Mouse (Mus musculus) liver, adult 2 months (tissue): ENCODE results near the gene Wnt6. TPM values are rescaled to one million over a fixed set of nuclear protein-coding genes. Genes with fewer than 3 reads are reported as not detected.
"Not testable (repeated sequence)": the region's sequence is repeated elsewhere in the genome, so short reads cannot be mapped to it uniquely, and the experiment has no call there.

Experiments
- DNase-seq: peaks from one replicate; pipeline ENCODE4 v3.0.0-alpha.2; 2011; ENCODE audit warnings: low read depth, low spot score; ENCODE audit errors: extremely low read depth
- H3K27ac ChIP-seq: fragments of 200-500 bp; replicated peaks from 2 replicates; pipeline ENCODE4 v1.5.1; 2012; ENCODE audit warnings: low read depth, mild to moderate bottlenecking, control low read depth, inconsistent platforms, low read length; ENCODE audit not compliant: insufficient read depth
- H3K27me3 ChIP-seq: fragments of 200-500 bp; 2 replicates; pipeline ENCODE4 v1.6.1; 2012; ENCODE audit warnings: mild to moderate bottlenecking, moderate library complexity, low read length, inconsistent platforms; ENCODE audit not compliant: control insufficient read depth, insufficient read depth
- H3K36me3 ChIP-seq: fragments of 200-500 bp; 2 replicates; pipeline ENCODE4 v1.6.1; 2012; ENCODE audit warnings: low read length, inconsistent platforms; ENCODE audit not compliant: control insufficient read depth, insufficient read depth
- H3K4me1 ChIP-seq: fragments of 200-500 bp; 2 replicates; pipeline ENCODE4 v1.6.1; 2011; ENCODE audit warnings: low read length; ENCODE audit not compliant: control insufficient read depth, insufficient read depth
- H3K4me3 ChIP-seq: fragments of 200-500 bp; 2 replicates; pipeline ENCODE4 v1.5.1; 2011; ENCODE audit warnings: low read depth, mild to moderate bottlenecking, control low read depth, low read length, moderate library complexity; ENCODE audit not compliant: insufficient read depth
- H3K79me2 ChIP-seq: fragments of 200-500 bp; 2 replicates; pipeline ENCODE4 v1.6.1; 2012; ENCODE audit warnings: inconsistent platforms, mild to moderate bottlenecking, low read length, moderate library complexity; ENCODE audit not compliant: control insufficient read depth, insufficient read depth
- H3K9ac ChIP-seq: fragments of 200-500 bp; 2 replicates; pipeline ENCODE4 v1.6.1; 2012; ENCODE audit warnings: low read depth, mild to moderate bottlenecking, control low read depth, inconsistent platforms, low read length
- CTCF ChIP-seq: fragments of 200-500 bp; IDR thresholded peaks from 2 replicates; pipeline ENCODE4 v1.5.1; 2011; ENCODE audit warnings: low read depth, low read length, control low read depth
- POLR2A ChIP-seq: fragments of 200-500 bp; IDR thresholded peaks from 2 replicates; pipeline ENCODE4 v1.6.1; 2011; ENCODE audit warnings: low read length, control low read depth; ENCODE audit not compliant: insufficient read depth; ENCODE audit errors: extremely low read depth
- WGBS: fragments of 180-500 bp; shearing (Covaris S2); methylation state at CpG from one replicate; pipeline ENCODE4 v1.1.7; 2018; 5-methylcytosine and 5-hydroxymethylcytosine counted together
- polyA plus RNA-seq: library from polyadenylated mRNA; depleted of rRNA; stranded (reverse); fragments of >200 nt; gene quantifications from 2 replicates; pipeline ENCODE4 v1.2.3, GENCODE M21; 2012
- total RNA-seq: library from RNA; depleted of rRNA; stranded (reverse); fragments of >200 nt; gene quantifications from 2 replicates; pipeline ENCODE4 v1.2.3, GENCODE M21; 2014

The Wnt6 gene
- total and polyA plus RNA-seq, 2 experiments = 0.28 TPM; not detected in 1

GRCm38 (mm10) chr1:74808078-74808477 is 36.4 kb downstream of the Wnt6 start:
- Histone ChIP-seq H3K36me3 (no peaks in the 10 kb centered on the region), H3K4me1 (peaks cover 7% of the 10 kb centered on the region), H3K4me3 (no peak overlapping the region), H3K79me2 (no peaks in the 10 kb centered on the region), H3K27me3 (peaks cover 7% of the 10 kb centered on the region; the same call in 1 of the 2 replicates), H3K9ac (no peak overlapping the region), H3K27ac (no peak overlapping the region)
- 2% methylated on average over 16 of the region's 16 CpGs for WGBS
- TF ChIP-seq CTCF (peak; percentile 94), POLR2A (no peak)
- peak; percentile 63 for DNase-seq

DNA sequence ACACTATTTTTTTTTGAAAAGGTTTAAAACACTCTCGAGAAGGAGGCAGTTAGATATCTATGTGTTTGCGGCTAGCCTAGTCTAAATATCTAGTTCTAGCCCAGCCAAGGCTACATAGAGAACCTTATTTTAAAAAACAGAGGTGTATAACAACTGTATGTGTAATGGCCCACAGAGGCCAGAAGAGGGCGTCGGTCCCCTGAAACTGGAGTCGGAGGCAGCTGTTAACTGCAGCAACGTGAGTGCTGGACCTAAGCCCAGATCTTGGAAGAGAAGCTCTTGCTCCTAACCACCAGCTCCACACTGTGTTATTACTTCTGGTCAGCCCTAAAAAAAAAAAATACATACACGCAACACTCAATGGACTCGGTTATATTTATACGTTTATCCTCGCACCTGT is 37.3 kb downstream of the Wnt6 start:
- Histone ChIP-seq H3K9ac (no peak overlapping the region), H3K79me2 (no peaks in the 10 kb centered on the region), H3K27me3 (peaks cover 2% of the 10 kb centered on the region; the same call in 1 of the 2 replicates), H3K27ac (no peak overlapping the region), H3K36me3 (no peaks in the 10 kb centered on the region), H3K4me3 (no peak overlapping the region), H3K4me1 (no peaks in the 10 kb centered on the region)
- DNase-seq = no peak
- TF ChIP-seq POLR2A (no peak), CTCF (no peak)
- WGBS = 64% methylated on average over 10 of the region's 10 CpGs

GRCm38 (mm10) chr1:74814931-74815647 is 43.4 kb downstream of the Wnt6 start:
- Histone ChIP-seq H3K27ac (no peak overlapping the region), H3K9ac (no peak overlapping the region), H3K79me2 (no peaks in the 10 kb centered on the region), H3K4me1 (peaks cover 5% of the 10 kb centered on the region), H3K27me3 (no peaks in the 10 kb centered on the region), H3K36me3 (no peaks in the 10 kb centered on the region), H3K4me3 (no peak overlapping the region)
- peak; percentile 22 for DNase-seq
- no peak for TF ChIP-seq POLR2A
- TF ChIP-seq CTCF = no peak
- WGBS = 86% methylated on average over 9 of the region's 9 CpGs

DNA sequence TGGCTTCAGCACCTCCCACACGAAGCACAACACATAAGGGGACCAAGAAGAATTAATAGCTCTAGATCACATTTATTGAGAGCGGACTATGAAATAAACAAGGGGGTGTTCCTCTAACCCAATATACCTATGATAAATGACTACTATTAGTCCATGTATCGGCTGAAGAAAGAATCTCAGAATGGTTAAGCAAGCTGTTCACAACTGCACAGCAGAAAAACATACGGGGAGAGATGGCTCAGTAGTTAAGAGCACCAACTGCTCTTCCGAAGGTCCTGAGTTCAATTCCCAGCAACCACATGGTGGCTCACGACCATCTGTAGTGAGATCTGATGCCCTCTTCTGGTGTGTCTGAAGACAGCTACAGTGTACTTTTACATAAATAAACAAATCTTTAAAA is 44.3 kb downstream of the Wnt6 start:
- H3K9ac ChIP-seq, H3K4me3 ChIP-seq, DNase-seq, H3K4me1 ChIP-seq, H3K27me3 ChIP-seq, H3K27ac ChIP-seq, H3K79me2 ChIP-seq, H3K36me3 ChIP-seq: not testable (repeated sequence)
- WGBS = 95% methylated on average over 6 of the region's 6 CpGs

GRCm38 (mm10) chr1:74816612-74817199 is 45.0 kb downstream of the Wnt6 start:
- H3K79me2 ChIP-seq = no peaks in the 10 kb centered on the region
- TF ChIP-seq POLR2A (peak; percentile 65; the same call in 1 of the 2 replicates), CTCF (no peak)
- peak; percentile 71 for DNase-seq
- H3K27ac ChIP-seq = peak overlapping the region; percentile 41
- peak overlapping the region; percentile 66 for H3K4me3 ChIP-seq
- 3% methylated on average over 38 of the region's 38 CpGs for WGBS
- no peaks in the 10 kb centered on the region for H3K36me3 ChIP-seq
- no peaks in the 10 kb centered on the region for H3K27me3 ChIP-seq
- H3K4me1 ChIP-seq = peaks cover 5% of the 10 kb centered on the region
- H3K9ac ChIP-seq = peak overlapping the region; percentile 73

- WGBS = 12% methylated on average over 14 of the region's 14 CpGs
- H3K9ac ChIP-seq = peak overlapping the region; percentile 73
- H3K4me3 ChIP-seq = peak overlapping the region; percentile 66
- peaks cover 5% of the 10 kb centered on the region for H3K4me1 ChIP-seq
- TF ChIP-seq CTCF (no peak), POLR2A (no peak)
- H3K27ac ChIP-seq = peak overlapping the region; percentile 41
- H3K79me2 ChIP-seq = no peaks in the 10 kb centered on the region
- DNase-seq = no peak
- no peaks in the 10 kb centered on the region for H3K27me3 ChIP-seq
- H3K36me3 ChIP-seq = no peaks in the 10 kb centered on the region
Observed at GRCm38 (mm10) chr1:74817219-74817618, 45.5 kb downstream of the Wnt6 start.
